Mouse (Mus musculus): ENCODE measurements around the gene Hectd4. TPM values are rescaled to one million over a fixed set of nuclear protein-coding genes. Genes with fewer than 3 reads are reported as not detected.

Gene Hectd4
- total RNA-seq (2021): 10 to 100 TPM; 21.1 to 24.4 TPM

- DNase-seq: peak; percentile 97 to 99
- intact Hi-C loops (cut with DNase I): loop anchor here (5.0 kb wide), 1 partner anchor 172 kb away; no protein-coding TSS in a partner anchor
These were observed at the start of gene Hectd4 for GRCm38 (mm10) chr5:121219980-121220731. TSS of gene Hectd4 (plus strand) at chr5:121220219.

DNA sequence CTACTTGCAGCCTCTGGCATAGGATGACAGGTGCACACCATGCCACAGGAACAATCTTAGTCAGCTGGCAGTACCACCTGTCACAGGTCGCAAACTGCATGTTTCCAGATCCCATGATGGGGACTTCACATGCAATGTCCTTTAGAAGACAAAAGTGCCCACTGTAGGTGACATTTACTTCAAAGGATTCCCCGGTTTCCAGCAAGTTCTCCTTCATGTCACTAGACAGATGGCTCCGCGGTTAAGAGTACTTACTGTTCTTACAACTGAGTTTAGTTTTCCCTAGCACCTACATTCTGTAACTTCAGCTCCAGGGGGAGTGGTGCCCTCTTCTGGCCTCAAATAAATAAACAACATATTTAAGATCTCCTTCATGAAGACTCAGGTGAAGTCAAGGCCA lies 47.2 kb upstream of the Hectd4 start:
- no peak for DNase-seq
- intact Hi-C loops (cut with DNase I): no loop called here

DNA sequence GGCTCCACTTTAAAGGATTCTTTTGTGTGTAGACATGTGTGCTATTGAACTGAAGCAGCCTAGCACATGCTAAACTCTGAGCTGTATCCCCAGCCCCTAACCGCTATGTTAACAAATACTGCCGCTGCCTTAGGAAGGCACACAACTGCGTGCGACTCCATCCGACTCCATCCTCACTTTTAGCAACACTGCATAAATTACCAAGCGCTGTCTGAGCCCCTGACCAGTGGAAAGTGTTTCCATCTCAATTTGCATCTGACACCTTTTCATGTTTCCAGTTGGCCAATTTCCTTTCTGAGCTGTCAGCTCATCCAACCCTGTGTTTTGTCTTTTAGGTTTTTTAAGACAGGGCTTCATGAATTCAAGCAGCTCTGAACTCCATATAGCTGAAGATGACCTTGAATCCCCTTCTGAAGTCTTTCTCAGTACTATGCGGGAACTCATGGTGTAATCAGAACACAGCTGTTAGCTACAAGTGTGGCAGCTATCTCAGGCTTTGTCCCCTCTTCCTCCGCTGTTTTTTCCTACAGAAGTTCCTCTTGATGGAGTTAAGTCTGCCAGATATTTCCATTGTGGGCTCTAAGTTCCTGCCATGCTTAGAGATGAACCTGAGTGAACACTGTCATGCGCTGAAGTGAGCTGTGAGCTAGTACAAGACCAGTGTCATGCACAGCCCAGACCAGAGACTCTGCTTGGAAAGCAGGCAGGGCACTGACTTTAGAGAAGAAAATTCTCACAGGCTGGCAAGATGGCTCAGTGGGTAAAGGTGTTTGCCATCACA lies 40.8 kb upstream of the Hectd4 start:
- intact Hi-C loops (cut with DNase I): no loop called here

DNA sequence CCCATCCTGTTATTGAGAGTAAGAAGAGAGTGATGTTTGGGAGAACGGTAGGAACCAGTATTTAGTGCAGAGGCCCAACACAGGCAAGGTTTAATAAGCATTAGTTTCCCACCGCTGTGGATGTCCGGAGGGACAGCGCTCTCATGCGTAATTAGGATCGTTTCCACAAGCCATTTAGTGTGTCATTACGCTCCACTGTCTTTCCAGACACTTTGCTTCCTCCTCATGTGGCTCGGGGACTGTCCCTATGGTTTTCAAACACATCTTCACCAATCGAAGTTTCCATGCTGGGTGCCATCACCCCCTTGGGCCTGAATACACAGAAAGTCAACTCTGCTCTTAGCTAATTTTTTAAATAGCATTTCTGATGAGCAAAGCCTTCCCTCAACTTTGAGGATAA lies 36.8 kb upstream of the Hectd4 start:
- DNase-seq: no peak
- intact Hi-C loops (cut with DNase I): no loop called here

More for the DNA sequence above, 40.8 kb upstream of the Hectd4 start:
- no peak for DNase-seq

DNA sequence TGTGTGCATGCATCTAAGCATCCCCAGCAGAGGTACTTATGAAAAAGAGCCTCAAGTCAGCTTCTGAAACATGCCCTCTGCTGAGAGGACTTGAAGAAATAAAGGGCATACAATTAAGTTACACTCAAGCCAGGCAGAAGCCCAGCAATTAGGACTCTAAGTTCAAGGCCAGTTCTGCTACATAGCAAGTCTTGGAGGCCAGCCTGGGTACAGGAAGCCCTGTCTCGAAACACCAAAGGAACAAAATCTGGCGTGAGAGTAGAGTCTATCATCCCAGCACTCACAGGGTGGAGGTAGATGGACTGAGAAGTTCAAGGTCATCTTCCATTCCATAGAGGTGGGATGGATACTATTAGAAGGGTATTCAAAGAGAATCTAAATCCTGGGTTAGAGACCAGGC lies 35.6 kb upstream of the Hectd4 start:
- intact Hi-C loops (cut with DNase I): no loop called here
- DNase-seq: no peak

- intact Hi-C loops (cut with DNase I): no loop called here
- no peak for DNase-seq
These were observed 35.0 kb upstream of the Hectd4 start for GRCm38 (mm10) chr5:121184945-121185551.

DNA sequence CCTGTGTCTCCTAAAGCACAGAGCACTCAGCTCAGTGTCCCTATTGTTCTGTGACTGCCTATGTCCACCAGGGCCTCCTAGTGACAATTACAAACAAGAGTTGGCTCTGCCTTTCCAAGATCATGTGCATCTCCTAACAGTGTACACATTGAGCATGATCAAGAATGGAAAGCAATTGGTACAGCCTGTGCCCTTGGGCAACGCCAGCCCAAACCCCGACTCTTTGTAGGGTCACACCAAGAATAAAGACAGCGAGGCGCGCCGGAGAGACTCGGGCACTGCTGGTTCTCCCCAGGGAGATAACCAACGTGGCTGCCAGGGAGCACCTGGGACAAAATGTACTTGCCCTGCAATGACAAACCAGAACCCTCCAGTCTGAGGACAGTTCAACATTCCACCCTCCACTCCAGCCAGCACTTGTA lies 32.4 kb upstream of the Hectd4 start:
- intact Hi-C loops (cut with DNase I): no loop called here
- peak; percentile 45 to 67 for DNase-seq

DNA sequence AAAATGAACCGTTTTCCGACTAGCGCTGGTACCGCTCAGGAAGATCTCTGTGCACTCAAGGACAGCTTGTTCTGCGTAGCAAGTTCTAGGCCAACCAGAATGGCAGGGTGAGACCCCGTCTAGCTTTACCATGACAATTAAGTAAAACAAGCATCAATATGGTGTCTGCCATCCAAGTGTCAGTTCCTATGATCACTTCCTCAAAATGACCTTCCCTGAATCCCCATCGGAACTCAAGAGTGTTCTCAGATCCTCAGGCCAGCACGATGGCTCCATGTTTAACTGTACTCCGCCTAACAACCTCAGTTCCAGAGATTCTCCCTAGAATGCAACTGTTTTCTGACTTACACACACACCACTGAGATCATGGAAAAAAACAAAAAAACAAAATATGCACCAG lies 31.8 kb upstream of the Hectd4 start:
- DNase-seq: no peak
- intact Hi-C loops (cut with DNase I): no loop called here

GRCm38 (mm10) chr5:121189182-121189581 lies 30.8 kb upstream of the Hectd4 start:
- DNase-seq: no peak
- intact Hi-C loops (cut with DNase I): no loop called here

GRCm38 (mm10) chr5:121190210-121190835 lies 29.7 kb upstream of the Hectd4 start:
- no peak for DNase-seq

GRCm38 (mm10) chr5:121190836-121191583 lies 29.0 kb upstream of the Hectd4 start, which contains the start of gene Ptpn11:
TSS of gene Ptpn11 (minus strand) at chr5:121191397.
- intact Hi-C loops (cut with DNase I): no loop called here
- DNase-seq: peak; percentile 86 to 88

More at GRCm38 (mm10) chr5:121190210-121190835, 29.7 kb upstream of the Hectd4 start:
- intact Hi-C loops (cut with DNase I): no loop called here

- intact Hi-C loops (cut with DNase I): no loop called here
- DNase-seq: no peak
These were observed 28.5 kb upstream of the Hectd4 start for GRCm38 (mm10) chr5:121191584-121191906.

DNA sequence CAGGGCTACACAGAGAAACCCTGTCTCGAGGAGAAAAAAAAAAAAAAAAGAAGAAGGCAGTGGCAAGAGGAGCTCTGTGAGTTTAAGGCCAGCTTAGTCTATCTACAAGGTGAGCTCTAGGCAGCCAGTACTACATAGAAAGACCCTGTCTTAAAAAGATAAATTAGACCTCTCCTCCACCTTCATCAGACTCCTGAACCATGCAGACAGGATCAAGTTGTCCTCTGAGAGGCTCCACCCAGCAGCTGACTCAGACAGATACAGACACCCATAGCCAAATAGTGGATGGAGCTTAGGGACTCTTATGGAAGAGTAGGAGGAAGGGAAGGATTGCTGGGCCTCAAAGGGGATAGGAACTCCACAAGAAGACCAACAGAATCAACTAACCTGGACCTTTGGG lies 25.8 kb upstream of the Hectd4 start:
- intact Hi-C loops (cut with DNase I): no loop called here
- no peak for DNase-seq

- DNase-seq: no peak
- intact Hi-C loops (cut with DNase I): no loop called here
These were observed 23.3 kb upstream of the Hectd4 start for GRCm38 (mm10) chr5:121196764-121197163.

- intact Hi-C loops (cut with DNase I): no loop called here
- DNase-seq: no peak
These were observed 22.7 kb upstream of the Hectd4 start for GRCm38 (mm10) chr5:121197337-121197736.

GRCm38 (mm10) chr5:121198376-121198775 lies 21.6 kb upstream of the Hectd4 start:
- intact Hi-C loops (cut with DNase I): no loop called here
- no peak for DNase-seq

DNA sequence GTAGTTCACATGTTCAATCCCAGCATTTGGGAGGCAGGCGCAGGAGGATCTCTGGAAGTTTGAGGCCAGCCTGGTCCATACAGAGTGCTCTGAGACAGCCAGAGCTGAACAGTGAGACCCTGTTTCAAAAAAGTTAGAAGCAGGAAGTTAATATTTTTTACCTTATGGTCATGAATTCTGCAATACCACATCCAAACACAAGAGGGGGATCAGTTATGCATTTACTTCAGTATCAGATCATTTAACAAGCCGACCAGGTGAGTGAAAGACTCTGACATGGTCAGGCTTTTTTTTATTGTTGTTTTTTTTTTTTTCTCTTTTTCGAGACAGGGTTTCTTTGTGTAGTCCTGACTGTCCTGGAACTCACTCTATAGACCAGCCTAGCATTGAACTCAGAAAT lies 18.3 kb upstream of the Hectd4 start:
- intact Hi-C loops (cut with DNase I): no loop called here
- no peak for DNase-seq

DNA sequence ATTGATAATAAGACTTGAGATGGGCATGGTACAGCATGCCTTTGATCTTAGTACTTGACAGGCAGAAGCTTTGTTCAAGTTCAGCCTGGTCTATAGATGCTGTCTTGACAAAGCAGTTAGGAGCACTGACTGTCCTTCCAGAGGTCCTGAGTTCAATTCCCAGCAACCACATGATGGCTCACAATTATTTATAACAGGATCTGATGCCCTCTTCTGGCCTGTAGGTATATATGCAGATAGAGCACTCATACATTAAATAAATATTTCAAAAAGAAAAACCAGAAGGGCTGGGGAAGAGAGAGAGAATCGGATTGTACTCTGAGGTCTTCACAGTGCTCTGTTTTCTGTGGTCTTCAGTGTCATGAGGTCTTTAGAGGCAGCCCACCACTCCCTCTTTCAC lies 17.6 kb upstream of the Hectd4 start:
- intact Hi-C loops (cut with DNase I): no loop called here
- DNase-seq: no peak

DNA sequence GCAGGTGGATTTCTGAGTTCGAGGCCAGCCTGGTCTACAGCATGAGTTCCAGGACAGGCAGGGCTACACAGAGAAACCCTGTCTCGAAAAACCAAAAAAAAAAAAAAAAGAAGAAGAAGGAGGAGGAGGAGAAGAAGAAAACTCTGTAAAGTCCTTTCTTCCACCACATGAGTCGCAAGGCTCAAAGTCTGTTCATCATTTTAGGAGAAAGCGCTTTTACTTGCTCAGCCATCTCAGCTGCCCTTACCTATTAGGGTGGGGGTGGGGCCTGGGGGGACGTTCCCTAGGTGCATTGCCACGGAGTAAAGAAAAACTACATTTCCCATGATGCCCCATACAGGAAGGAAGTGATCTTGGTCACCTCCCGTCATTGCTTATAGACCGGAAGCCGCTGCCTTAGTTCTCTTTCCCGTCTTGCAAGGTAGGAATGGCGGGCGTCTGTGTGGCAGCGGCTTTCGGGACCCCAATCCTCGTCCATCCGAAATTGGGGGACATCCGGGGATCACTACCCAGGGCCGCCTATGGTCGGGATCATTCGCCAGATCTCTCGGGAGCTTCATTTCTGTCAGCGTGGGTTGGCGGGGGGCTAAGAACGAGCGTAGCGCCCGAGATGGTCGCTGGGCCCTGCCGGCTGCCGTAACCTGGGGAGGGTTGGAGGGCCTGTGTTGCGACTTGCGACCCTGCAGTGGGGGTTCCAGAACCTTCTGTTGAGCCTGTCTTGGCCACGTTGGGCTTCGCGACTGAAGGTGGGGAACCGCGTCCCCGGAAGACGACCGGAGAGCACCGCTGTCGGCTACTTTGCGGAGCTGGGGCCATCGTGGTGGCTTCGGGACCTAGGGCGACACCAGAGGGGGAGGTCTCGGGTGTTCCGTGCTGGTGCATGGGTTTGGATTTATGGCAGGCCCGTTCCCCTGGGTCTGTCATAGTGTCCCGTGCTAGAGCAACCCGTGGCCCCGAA lies 15.6 kb upstream of the Hectd4 start, which contains the start of gene Rpl6:
TSS of gene Rpl6 (plus strand) at position 350 of the 958 bp plus-strand sequence.
- intact Hi-C loops (cut with DNase I): no loop called here
- DNase-seq: peak; percentile 78 to 81

All from heart, postnatal 36 days (tissue).